Comparison of ENCODE assay signal across 22 mouse cellular contexts in genomic region chr16:85950356-85950755, GRCm38 (mm10). TPM values are rescaled to one million over a fixed set of nuclear protein-coding genes. Genes with fewer than 3 reads are reported as not detected.
"Had no signal": no experiment of that assay in that cellular context is flagged by ENCODE, and none has a peak within 500 bp of the region (broad histone marks: within the 10 kb centered on the region; RNA-seq: fewer than 3 reads in every experiment).

No protein-coding gene starts in this region.

- H3K9ac ChIP-seq: liver, postnatal 0 days; lung, embryonic 15.5 days; midbrain, embryonic 13.5 days; midbrain, embryonic 15.5 days; neural tube, embryonic 13.5 days; neural tube, embryonic 15.5 days had no signal

- H3K27ac ChIP-seq: lung, embryonic 15.5 days; macrophage; midbrain, embryonic 13.5 days; midbrain, embryonic 15.5 days; neural tube, embryonic 13.5 days; neural tube, embryonic 15.5 days had no signal

- H3K9me3 ChIP-seq: lung, embryonic 15.5 days; midbrain, embryonic 13.5 days; midbrain, embryonic 15.5 days; neural tube, embryonic 13.5 days; neural tube, embryonic 15.5 days had no signal

- H3K27me3 ChIP-seq: lung, embryonic 15.5 days; midbrain, embryonic 13.5 days; midbrain, embryonic 15.5 days; neural tube, embryonic 13.5 days; neural tube, embryonic 15.5 days had no signal

- H3K4me2 ChIP-seq: lung, embryonic 15.5 days; midbrain, embryonic 11.5 days; midbrain, embryonic 13.5 days; midbrain, embryonic 15.5 days; neural tube, embryonic 13.5 days; neural tube, embryonic 15.5 days had no signal

- H3K36me3 ChIP-seq: lung, embryonic 15.5 days; midbrain, embryonic 13.5 days; midbrain, embryonic 15.5 days; neural tube, embryonic 13.5 days; neural tube, embryonic 15.5 days had no signal

- H3K4me3 ChIP-seq: lung, embryonic 15.5 days; midbrain, embryonic 13.5 days; midbrain, embryonic 15.5 days; neural tube, embryonic 13.5 days; neural tube, embryonic 15.5 days had no signal

- H3K4me1 ChIP-seq: lung, embryonic 15.5 days; midbrain, embryonic 13.5 days; midbrain, embryonic 15.5 days; neural tube, embryonic 13.5 days; neural tube, embryonic 15.5 days had no signal

- DNase-seq: liver, postnatal 0 days; lung, adult 2 months; lung, postnatal 14 days; lung, postnatal 36 days; retina, postnatal 1 day; right cerebral cortex, adult 18-20 months; right cerebral cortex, postnatal 25 days; right cerebral cortex, postnatal 4 days; spleen, adult 18-20 months; thymus, adult 18-20 months; thymus, postnatal 14 days; thymus, postnatal 36 days had no signal

- ATAC-seq: liver, postnatal 0 days; lung, postnatal 0 days; midbrain, embryonic 13.5 days; midbrain, embryonic 15.5 days had no signal

RNA-seq across cellular contexts. Expression of gene Adamts5, which starts 48.7 kb away (rescaled TPM):
- total RNA-seq: megakaryocyte-erythroid progenitor cell, adult 5-6 weeks; monocyte, adult 5-6 weeks had no signal
- polyA plus RNA-seq: macrophage had no signal
